Mouse (Mus musculus) adrenal gland (tissue): ENCODE data around the gene Tspan9.

Experiments used
- intact Hi-C: fragments of 180-260 bp; cut with DNase I; formaldehyde crosslinking; loops from one replicate; pipeline ENCODE4 v1.15.1; 2025

The Tspan9 gene

DNA sequence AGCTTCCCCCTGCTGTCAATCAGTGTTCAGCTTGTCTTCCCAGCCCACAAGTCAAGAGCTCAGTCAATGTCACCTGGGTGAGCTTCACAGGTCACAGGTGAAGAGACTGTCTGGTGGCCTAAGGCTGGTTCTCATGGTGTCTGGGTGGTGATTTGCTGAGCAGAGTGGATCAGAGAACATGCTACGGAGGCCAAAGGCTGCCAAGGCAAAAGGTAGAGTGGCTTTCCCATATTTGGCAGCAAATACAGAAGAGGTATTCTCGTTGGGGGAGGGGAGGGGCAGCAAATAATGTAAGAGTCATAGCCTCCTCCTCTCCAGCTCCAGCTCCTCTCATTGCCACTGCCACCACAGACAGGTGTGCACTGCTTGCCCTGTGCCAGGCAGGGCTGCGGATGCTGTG, 37.2 kb downstream of the Tspan9 start:
- intact Hi-C loops = no loop called here

DNA sequence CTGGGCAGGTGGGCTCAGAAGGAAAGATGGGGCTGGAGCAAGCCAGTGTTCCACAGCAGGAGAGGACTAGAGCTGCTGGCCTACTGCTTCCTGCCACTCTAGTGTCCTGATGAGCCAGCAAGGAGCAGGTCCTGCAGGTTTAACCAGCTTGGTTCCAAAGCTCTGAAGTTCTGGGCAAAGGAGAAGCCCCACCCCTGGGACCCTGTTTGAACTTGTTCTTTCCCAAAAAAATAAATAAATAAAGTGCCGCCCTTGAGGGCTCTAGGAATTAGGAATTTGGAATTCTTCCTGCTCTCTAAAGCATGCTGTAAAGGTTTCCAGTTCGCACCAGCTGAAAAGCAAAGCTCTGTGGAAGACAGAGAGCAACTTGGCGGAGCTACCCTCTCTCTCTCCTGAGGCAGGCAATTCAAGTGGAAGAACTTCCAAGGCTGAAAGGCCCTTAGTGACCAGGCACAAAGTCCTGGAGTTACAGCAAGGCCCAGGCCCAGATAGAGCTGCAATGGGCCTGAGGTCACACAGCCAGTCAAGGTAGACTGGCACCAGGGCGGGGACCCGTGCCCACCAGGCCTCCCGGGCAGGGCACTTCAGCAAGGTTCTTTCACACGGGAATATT, 38.6 kb downstream of the Tspan9 start:
- intact Hi-C loops = no loop called here

DNA sequence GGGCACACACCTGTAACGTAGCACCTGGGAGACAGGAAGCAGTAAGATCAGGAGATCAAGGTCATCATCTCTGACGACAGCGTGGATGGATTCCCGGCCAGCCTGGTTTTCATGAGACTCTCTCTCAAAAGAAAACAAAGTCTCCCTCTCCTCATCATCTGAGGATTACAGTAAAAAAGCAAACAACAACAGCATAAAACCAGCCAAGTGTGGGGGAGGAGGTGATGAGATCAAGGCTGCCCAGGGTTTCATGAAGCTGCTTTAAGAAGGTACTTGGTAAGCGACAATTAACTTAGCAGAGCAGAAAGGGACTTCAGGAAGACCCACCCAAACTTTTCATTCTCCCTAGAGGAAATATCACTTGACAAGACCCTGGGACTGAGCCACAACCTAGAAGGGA, 39.5 kb downstream of the Tspan9 start:
- intact Hi-C loops = no loop called here

DNA sequence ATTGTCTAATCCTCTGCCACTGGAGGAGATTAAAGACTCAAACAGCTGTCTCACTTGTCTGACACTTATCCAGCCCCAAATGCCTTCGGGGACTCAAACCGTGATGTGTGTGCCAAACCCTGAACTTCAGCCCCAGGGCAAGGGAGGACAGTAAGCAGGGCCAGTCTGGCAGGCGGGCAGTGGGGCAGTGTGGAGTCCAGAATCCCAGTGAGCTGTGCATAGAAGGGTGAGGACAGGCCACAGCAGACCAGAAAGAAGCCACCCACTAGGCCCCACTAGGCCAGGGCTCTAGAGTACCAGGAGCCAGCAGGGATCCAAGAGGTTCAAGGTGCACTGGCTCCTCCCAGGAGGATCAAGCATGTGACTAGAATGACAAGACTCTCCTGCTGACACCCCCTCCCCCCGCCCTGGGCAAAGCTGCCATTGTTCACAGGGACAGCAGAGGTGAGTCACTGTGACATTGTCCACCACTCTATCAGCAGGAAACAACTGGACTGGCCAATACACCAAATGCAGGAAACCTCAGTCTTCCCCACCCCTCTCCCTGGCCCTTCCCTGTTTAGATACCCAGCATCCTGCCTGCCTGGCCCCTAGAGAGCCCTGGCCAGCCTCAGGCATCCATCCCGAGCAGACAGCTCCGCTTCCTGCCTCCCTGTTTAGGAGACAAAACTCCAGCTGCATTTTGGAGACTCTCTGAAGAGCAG, 40.9 kb downstream of the Tspan9 start:
- intact Hi-C loops = no loop called here

DNA sequence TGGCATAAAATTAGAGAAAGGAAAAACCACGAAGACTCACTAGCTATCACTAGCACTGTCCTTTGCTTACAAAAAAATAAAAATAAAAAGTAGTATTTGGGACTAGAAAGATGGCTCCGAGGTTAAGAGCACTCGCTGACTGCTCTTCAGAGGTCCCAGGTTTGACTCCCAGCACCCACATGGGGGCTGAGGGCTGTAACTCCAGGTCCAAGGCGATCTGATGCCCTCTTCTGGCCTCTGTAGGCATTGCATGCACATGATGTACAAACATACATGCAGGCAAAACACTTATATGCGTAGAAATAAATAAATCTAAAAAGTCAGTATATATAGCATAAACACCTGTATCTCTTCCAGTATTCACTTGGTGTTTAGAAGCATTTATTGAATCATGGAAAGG, 43.5 kb downstream of the Tspan9 start:
- intact Hi-C loops = loop anchor here (5.0 kb wide), 1 partner anchor 42 kb away; the partner anchor contains the start of gene Tspan9

DNA sequence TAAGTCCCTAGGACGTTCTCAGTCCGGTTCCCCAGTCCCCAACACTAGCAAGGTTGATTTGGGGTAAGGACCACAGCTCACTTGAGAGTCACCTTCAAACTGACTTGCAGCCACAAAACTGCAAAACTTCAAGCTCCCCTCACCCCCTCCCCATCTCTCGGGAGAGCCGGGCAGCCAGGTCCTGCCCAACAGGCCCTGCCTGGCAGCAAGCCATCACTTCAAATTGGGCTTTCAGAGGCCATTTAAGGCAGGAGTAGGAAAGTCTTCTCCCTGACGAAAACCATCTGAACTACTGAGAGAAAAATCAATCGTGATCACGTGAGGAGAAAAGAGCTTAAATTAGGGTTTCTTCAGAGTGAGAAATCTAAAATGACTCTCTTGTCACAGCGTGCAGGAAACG, 44.2 kb downstream of the Tspan9 start:
- intact Hi-C loops = loop anchor here (5.0 kb wide), 1 partner anchor 43 kb away; the partner anchor contains the start of gene Tspan9

DNA sequence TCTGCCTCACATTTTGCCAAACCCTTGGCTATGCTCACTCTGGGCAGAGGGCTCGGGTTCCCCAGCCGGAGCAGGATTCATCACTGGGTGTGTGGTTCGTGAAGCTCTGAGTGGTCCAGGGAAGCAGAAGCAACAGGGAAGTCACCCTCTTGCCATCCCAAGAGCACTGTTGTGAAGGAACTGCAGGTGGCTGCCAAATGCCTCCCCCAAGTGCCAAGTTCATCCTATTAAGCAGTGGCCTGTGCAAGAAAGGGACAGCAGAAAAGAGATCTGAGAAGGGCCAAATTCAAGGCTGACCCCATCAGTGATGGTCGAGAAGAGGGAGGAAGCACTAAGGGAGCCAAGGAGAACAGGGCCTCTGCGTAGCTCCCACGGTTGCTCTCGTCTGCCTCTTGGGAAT, 46.9 kb downstream of the Tspan9 start:
- intact Hi-C loops = loop anchor here (5.0 kb wide), 1 partner anchor 46 kb away; the partner anchor contains the start of gene Tspan9

DNA sequence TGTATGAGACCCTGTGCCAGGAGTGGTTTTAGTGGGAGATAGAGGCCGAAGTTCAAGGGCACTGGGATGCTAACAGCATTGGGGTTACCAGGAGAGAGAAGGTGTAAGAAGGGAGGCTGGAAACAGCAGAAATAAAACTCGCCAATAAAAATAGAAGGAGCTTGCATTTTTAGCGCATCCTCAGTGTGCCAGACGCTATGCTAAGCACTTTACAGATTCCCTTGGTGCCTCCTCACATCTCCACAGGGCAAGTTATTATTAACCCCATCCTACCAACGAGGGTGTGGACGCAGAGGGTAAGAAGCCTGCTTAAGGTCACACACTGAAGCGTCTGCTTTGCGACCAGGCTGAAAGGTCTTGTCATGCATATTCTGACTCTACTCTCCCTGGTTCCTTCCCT, 47.5 kb downstream of the Tspan9 start:
- intact Hi-C loops = loop anchor here (5.0 kb wide), 1 partner anchor 46 kb away; the partner anchor contains the start of gene Tspan9

DNA sequence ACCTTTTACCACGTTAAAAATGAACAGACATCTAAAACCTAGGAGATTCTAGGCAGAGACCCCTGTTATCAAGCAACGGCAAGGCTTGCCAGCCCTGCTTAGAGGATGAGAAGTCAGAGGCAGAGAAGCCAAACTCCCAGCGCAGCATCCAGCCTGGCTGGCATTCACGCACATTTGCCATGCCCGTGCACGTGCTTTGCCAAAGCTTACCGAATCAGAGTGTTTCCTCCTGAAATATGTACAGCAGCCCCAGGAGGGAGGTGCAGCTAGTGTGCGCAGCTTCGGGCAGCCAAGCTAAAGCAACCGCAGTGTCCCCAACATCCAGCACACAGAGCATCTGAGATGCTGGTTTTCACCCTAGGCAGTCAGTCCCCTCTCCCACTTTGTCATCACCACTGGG, 48.3 kb downstream of the Tspan9 start:
- intact Hi-C loops = loop anchor here (5.0 kb wide), 1 partner anchor 47 kb away; the partner anchor contains the start of gene Tspan9

DNA sequence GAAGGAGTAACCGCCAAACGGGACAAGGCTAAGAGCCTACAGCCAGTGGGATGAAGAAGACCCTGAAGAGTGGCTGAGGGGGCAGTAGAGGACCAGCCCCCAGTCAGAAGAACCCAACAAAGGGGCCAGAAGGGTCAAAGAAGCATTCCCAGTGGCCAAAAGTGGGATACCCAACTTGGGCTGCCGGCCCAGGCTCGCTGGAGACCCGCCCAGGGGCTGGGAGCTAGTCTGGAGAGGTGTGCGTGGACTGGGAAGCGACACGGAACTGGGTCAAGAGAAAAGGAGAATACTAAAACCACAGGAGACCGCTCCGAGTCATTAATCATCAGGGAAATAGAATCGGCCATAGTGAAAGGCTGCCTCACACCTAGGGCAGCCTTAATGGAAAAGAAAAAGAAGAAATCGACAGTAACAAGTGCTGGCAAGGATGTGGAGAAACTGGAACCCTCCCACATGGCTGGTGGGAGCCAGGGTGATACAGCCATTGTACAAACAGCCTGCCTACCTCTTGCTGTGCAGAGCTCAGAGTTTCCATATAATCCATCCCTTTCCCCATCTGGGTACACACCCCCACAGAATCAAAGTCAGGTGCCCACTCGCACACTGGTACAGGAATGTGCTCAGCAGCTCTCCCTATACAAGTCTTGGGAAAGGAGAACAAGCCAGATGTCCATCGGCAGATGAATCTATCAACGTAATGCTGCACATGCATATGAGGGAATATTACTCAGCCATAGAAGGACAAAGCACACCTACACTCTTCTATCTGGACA, 49.4 kb downstream of the Tspan9 start:
- intact Hi-C loops = loop anchor here (2.0 kb wide), 2 partner anchors 59 to 123 kb away; no protein-coding TSS in a partner anchor

DNA sequence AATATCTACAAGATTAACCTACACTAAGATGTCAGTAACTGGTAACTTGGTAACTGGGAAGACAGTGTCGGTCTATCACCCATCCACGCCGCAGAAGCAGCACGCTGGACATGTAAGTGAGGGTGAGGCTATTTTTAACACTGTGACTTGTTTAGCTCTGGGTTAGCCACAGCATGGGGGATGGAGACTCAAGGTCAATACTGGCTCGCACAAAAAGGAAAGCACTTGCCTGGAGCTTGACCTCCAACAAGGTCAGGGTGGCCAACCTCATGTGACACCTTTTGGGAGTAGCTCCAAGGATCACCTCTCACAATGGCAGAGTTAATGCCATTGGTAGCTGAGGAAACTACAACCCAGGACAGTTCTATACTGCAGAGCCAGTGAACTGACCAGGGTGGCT, 50.8 kb downstream of the Tspan9 start:
- intact Hi-C loops = loop anchor here (2.0 kb wide), 2 partner anchors 58 to 122 kb away; no protein-coding TSS in a partner anchor

DNA sequence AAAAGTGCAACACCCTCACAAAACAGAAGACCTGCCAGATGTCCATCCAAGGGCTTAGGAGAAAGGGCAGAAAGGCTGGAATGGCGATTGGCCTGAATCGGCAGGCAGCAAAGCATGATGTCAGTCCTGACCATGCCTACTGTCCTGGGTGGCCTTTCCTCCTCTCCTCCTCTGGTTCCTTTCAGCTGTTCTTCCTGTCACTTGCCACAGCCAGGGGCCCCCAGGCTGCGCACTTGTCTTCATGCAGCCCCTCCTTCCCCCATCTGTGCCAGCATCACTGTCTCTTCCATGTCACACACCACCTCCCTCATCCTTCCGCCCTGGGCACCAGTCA, 51.6 kb downstream of the Tspan9 start:
- intact Hi-C loops = loop anchor here (2.0 kb wide), 2 partner anchors 57 to 121 kb away; no protein-coding TSS in a partner anchor

DNA sequence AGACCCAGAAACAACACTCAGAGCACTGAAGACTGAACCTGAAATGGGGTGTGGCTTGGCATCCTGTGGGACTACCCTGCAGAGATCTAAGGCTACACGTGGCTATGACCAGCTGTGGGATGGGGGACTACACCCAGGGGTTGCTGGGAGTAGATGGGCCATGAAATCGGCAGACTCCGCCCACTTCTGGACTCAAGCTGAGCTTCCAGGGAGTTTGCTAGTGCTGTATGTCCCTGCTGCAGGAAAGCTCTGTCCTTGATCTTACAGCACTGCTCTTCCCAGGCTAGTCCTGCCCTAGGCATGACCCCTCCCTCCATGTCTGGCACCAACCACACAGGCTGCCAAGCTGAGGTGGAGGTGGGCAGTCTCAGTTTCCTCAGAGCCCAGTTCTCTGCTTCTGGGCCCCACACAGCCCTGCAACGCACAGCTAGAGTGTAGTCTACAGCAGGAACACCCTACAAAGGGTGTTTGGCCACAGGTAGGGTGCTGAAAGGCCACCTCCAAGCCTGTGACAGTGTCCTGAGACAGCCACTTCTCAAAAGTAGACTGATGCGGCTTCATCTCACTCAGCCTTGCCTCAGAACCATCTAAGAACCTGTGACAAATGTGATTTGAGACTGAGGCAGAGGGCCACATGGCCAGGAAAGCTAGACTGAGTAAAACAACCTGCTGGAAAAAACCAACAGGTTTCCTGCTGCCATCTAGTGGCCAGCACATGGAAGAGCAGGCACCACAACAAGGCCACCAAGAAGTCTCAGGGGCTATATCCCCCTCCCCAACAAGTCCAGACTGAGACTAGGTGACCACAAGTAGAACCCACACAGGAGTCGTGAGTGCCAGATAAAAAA, 52.2 kb downstream of the Tspan9 start:
- intact Hi-C loops = no loop called here

DNA sequence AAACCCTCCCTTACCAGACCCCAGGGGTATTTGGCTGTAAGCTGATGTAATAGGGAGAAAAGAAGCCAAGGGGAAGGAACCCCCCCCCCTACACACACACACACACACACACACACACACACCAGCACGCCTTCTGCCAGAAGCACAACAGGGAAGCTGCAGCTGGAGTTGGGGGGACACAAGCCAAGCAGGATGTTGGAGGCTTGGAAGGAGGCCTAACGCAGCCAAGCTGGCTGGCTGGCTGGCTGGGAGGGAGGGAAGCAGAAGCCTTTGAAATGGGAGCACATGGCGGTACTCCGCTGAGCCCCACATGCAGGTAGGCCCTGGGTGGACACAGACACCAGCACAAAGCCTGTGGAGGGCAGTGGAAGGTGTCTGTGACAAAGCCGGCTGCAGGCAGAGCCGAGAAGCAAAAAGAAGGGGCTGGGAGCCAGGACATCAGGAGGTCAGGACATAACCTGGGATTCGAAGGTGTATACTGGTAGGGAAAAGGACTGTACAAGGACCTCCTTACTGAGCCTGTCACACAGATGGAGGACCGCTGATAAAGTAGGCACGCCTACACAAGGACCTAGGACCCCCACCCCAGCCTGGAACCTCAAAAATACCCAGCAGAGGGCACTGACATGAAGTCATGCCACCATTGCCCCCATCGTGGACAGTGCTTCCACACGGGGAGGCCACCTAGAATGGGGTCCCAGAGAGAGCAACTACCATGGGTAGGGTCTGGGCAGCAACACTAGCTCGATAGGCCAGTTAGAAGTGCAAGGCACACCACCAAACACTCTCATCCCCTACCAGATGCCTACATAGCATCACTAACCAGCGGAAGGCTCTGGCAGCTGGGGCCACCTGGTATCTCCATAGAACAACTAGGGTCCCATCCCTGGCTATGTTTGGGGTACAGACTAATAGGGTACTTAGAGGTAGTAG, 53.4 kb downstream of the Tspan9 start:
- intact Hi-C loops = no loop called here

DNA sequence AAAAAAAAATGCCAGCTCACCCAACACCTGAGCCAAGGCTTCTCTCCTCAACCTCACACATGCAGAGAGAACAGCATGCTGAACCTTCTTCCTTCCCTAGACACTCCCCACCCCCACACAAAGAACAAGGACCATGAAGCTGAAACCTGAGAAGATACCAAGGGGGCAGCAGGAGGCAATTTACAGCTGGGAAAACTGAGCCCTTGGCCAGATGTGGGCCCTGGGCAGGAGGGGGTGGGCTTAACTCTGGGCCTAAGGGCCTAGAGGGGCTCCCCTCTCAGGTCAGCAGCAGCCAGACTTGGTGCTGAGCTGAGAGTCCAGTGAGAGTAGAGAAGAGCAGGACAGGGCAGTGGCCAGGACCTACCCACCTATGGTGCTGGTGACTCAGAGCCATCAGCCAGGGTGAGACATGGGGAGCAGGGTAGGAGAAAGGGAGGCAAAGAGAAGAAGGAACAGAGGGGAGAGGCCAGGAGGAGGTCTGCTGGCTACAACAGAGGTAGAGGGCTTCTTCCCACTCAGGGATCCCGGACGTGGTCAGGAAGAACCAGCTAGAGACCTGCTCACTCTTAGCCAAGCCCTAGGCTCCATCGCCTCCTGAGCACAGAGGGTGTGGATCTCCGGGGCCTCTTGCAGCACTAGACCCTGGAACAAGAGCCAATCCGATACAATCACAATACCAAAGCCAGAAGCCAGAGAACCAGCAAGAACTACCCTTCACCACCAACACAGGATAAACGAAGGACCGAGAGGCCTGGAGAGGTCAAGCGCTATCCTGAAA, 54.5 kb downstream of the Tspan9 start:
- intact Hi-C loops = no loop called here

DNA sequence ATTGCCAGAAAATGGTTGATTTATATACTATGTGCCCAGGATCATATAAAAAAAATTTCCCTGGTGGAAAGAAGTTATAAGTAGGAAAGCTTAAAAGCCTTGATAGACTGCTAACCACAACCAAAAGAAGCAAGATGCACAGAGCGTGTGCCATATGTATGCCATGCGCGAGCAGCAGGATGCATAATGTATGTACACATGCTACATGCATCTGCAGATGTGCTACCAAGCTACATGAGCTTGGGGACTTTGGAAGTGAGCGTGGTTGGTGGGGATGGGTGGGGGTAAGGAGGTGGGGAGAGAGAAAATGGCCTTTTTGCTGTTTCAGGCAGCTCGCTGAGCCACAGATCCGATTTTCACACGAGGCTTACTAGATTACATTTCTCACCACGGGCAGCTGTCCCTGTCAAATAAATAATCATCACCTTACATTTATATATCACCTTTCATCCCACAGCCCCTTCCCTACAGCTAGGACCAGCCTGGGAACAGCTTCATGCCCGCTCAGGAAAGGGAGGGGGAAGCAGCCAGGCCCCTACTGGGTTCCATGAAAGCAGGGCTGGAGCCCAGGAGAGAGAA, 57.8 kb downstream of the Tspan9 start:
- intact Hi-C loops = no loop called here

DNA sequence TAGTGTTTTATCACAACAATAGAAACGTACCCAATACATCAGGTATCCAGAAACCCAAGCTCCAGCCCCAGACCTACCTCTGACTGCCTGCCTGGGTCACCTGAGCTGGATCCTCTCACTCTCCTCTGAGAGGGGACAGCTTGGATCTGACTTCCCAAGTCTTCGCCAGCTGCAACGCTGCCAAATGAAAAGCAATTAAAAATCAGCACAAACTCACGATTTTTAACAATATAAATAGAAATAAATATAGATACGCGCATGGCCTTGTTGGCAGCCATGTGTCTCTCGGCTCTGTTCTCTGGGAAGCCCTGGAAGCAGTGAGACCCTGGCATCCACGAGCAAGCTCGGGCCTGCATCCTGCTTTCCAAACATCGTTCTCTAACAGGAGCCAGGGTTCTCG, 60.1 kb downstream of the Tspan9 start:
- intact Hi-C loops = no loop called here

DNA sequence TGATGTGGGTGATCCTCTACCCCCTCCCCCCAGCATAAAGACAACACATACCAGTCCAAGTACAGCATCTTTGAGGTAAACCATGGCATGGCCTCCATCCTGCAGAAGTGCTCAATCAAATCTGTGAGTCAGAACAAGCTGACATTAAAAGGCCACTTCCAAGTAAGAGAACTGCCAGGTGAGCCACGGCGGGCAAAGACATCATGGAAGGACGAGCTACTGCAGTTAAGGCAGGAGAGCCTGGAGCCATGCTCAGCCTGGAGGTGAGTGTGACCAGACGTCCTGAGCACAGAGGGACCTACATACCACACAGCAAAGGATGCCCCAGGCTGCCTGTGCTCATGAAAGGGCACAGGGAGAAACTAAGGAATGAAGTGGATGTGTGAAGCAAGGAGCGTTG, 61.6 kb downstream of the Tspan9 start:
- intact Hi-C loops = no loop called here

DNA sequence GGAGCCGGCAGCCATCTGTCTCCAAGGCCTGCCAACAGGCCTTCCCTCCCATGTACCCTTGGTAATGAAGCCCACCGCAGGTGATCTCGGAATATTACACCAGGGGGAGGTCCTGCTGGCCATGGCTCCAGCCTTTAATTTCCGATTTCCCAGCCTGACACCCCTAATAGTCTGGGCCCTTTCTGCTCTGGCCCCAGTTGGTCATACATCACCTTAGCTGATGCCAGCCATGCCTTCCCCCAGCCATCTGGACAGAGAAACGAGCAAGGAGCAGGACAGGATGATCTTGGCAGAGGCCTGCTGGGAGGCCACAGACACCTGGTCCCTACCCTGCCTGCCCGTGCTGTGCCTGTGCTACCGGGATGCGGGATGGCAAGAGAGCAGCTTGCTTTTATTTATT, 62.1 kb downstream of the Tspan9 start:
- intact Hi-C loops = no loop called here
